Mouse (Mus musculus) monocyte, adult 2 months (primary cell): ENCODE data around the gene Nepn.
A peak's percentile ranks its signal among the peaks of the same experiment; 100 is the strongest.
"Not testable (repeated sequence)": the region's sequence is repeated elsewhere in the genome, so short reads cannot be mapped to it uniquely, and the experiment has no call there.

ENCODE experiments used
- DNase-seq, 2 experiments: peaks; one replicate each; pipeline ENCODE4 v3.0.0; 2022; ENCODE audit warnings: low spot score in 2 of 2, low read depth in 1 of 2

Gene Nepn

DNA sequence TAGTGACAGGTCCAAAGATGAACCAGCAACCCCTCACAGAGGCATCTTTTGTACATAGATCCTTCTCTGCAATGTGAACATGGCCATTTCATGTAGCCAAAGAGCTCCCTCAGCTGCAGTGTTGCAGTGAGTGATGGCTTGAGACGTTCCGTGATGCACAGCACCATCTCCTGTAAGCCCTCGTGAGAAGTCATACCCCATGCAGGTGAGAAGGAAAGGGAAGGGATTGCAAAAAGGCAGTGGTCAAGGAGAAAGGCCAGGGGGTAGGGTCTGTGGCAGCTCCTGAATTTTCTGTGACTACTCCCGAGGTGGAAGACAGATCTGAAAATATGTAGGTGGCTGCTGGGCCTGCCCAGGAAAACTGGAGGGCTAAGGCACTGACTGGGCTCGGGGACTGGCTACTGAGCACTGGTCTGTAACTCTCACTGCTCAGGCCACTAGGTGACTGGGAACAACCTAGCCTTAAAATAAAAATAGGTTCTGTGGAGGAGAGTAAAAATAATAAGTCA is at the start of gene Nepn:
Nepn (plus strand) TSS at position 51 of the 509 bp plus-strand sequence.
- DNase-seq: no peak

DNA sequence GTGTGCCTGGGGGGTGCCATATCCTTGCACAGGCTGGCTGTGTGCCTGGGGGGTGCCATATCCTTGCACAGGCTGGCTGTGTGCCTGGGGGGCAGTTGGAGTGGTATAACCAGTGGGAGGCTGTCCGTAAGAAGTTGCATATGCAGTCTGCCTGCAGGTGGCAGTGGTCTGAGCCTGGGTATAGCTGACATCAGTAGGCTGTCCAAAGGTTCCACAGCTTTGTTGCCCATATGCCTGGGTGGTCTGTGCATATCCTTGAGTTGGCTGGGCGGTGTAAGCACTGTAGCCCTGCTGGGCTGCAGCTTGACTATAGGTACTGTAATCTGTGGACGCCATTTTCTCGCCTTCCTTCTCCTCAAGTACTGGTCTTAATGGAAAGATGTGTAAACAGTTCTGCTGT is 45.4 kb upstream of the Nepn start:
- DNase-seq: not testable (repeated sequence)

DNA sequence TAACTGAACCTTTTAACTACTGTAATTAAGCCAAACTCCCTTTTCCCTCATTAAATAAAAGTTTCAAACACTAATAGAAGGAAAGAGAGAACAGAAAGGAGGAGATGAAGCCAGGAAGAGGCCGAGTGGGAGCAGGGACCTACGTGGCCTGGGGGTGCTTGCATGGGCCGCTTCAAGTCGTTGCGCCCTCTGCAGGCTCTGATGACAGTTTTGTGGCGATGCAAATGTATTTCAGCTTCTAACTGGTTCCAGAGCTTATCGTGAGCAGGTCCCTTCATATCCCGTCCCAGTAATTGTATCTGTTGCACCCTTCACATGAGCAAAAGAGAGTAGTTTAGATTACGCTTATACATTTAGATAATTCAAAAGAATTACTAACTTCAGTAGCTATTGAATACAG is 35.6 kb upstream of the Nepn start:
- no peak for DNase-seq

DNA sequence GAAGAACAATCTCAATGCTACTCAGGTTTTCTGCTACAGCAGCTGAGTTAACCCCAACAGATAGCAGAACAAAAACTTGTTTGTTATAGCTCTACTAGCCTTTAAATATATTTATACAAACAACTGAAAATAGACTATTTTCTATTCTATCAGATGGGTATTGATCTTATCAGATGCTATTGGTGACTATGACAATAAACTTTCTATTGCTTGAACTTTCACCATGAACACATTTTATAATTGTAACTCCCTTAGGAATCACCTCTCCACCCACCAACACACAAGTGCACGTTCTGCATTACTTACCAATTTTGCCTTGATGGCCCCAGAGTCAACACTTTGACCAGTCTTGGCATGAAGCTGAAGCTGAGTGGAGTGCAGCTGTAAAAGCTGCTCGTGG is 30.3 kb upstream of the Nepn start, which contains the start of gene Gm26741:
Gm26741 (plus strand) TSS at position 301 of the 400 bp plus-strand sequence.
- DNase-seq: no peak

DNA sequence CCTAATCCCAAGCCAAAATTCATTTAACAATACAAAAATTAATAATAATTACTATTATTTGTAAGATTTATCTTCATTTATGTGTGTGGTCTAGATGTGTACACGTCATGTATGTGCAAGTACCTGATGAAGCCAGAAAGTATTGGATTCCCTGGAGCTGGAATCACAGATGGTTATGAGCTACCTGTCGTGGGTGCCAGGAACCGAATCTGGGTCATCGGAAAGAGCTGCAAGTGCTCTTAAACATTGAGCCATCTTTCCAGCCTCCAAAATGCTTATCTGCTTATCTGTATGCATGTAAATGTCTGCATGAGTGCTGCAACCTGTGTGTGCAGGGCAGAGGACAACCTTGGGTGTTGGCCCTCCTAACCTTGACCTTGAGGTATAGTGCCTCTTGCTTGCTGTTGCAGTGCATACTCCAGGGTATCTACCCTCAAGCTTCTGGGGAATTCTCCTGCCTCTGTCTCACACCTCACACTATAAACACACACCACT is 28.5 kb upstream of the Nepn start:
- no peak for DNase-seq

DNA sequence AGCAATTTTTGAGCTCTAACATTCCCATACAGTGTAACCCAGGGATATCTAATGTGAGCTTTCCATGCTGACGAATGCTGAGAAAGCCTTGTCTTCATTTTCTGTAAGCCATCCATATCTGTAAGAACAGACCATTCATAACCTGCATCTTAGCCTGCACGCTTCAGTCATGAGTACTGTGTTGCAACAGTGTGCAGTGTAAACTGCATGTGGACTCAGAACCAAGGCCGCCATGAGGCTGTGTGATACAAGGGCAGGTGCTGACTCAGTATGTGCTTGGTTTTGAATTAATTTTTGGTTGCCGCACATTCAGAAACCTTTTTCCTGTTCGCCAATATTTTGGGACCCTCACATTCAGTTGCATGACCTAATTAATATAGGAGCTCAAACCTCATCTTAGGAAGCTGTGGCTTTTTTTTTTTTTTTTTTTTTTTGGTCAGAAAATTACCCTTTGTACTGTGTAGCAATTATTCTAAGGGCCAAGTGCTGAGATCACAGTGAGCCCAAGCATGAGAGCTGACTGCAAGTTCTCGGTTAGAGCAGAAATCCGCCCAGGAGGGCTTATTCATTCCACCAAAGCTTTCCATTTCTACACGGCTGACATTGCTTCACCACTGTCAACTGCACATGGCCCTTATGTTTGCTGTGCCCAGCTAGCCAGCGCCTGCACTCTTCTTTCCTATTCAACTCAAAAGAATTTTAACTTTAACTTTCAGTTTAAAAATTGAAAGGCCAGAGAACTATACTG is 27.7 kb upstream of the Nepn start:
- DNase-seq: no peak

DNA sequence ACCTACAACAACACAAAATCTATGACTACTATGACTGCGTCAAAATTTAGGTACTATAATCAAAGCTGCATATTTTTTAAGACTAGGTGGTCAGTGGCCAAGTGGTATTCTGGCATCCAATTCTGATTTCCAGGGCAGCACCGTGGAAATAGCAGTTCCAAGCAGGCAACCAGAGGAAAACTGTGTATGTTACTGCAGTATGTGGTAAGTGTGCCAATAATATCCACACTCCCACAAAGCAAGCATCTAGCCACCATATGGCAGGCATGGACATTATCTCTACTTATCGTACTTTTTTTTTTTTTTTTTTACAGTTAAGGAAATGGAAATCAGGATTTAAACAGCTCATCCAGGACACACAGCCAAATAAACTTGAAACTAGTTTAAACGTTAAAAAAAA is 20.4 kb upstream of the Nepn start:
- no peak for DNase-seq

DNA sequence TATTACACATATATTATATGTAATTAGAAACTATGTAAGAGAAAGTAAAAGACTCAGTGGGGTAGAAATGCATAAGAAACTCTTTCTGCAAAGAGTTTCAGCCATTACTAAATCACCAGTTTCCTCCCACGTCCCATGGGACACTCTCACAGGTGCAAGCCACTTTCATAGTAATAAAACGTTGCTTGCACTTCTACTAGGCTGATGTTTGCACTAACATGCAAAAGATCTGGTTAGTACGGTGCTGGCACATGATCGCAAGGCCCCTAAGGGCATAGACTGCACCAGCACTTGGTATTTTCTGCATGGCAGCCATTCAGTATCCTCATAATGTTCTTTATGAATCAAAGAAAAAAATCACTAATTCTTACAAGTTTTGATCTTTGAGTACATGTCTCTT is 14.9 kb upstream of the Nepn start:
- DNase-seq: no peak

DNA sequence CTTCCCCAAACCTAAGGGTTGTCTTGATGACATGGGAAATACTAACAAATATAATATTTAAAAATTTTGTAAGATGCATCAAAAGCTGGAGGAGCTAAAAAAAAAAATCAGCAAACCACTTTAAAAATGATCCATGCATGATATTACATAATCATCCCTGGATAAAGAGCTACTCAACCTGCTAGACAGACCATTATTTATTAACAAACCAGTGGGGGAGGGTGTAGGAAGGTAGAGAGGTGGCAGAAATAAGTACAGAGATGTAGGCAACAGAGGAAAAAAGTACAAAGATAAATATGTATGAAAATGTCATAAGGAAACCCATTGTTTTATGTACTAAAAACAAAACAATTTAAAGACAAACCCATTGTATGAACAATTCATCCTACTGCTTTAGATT is 14.1 kb upstream of the Nepn start:
- no peak for DNase-seq

DNA sequence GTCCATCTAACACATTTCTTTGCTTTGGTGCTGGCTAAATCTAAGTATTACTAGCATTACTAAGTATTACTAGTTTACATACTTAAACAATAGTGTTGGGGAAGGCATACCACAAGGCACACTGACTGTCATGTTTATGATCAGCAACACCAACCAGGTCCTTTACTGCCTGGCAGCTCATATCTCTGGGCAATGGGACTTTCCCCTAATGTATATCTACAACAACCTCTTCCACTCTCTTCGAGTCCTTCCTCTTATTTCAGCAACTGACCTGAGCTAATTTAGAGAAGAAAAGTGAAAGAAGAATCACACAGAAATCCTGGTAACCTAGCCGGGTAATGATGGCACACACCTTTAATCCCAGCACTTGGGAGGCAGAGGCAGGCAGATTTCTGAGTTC is 12.3 kb upstream of the Nepn start:
- DNase-seq: no peak

DNA sequence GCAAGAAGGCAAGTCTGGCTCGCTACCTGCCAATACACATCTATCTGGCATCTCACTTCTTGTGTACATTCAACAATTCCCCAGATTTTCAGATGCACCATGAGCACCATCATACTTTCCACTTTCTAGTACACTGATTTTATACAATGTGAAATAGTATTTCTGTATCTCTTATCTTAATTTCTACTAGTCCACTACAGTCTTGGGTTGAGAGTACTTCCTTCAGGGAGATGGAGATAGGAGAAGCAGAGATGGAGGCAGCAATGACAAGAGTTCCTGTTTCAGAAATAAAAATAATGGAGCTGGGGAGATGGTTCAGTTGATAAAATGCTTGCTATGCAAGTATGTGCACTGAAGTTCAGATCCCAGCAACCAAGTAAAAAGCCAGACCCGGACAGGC is 11.0 kb upstream of the Nepn start:
- no peak for DNase-seq

DNA sequence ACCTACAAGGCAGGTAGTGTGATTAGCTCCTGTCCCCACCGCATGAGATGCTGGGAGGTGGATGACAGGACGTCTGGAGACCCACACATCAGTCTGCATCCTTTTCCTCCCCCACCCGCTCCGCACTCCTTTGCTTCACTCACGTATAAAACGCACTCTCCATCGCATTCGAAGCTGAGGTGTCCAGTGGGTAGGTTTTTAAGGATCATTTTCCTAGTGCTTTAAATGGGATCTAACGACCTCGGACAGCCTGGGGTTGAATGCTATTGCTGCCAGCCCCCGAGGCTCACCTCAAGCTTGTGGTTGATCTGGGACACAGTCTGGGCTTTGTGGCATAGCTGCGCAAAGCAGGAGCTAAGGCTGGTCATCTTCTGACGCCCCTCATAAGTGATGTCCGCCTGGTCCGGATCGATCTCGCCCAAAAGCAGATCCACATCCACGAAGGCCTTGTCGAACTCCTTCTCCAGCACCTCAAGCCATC is 7.4 kb upstream of the Nepn start:
- DNase-seq: no peak

DNA sequence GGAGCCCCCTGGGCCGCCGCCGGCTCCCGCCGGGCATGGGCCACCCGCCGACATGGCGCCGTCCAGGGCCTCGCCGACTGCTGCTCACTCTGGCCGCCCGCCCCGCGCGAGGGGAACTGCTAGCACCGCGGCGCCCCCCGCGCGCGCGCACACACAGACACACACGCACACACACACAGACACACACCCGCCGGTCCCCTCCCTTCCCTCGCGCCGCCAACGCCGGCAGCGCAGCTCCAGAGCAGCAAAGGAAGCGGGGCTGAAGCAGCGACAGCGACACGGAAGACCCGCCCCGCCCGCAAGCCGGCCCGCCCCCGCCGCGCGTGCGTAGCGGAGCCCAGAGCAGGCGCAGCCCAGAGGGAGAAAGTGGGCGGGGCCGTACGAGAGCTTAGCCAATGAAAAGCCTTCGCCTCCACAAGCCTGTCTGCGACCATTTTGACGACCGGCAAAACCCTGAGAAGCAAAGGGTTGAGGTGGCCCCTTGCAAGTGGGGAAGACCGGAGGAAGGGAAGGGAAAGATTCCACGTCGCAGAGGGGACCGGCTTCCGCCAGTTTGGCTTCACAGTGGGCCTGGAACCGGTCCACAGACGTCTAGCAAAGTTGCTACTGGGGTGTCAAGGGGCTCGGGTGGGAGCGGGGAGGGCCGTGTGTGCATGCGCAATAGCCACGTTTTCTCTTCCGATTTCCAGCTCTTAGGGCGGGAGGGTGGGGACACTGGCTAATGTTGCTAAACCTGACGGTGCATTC is 6.8 kb upstream of the Nepn start, which contains the start of gene Gopc:
Gopc (minus strand) TSS at position 280 of the 747 bp plus-strand sequence.
- peak; percentile 92 to 96 for DNase-seq

DNA sequence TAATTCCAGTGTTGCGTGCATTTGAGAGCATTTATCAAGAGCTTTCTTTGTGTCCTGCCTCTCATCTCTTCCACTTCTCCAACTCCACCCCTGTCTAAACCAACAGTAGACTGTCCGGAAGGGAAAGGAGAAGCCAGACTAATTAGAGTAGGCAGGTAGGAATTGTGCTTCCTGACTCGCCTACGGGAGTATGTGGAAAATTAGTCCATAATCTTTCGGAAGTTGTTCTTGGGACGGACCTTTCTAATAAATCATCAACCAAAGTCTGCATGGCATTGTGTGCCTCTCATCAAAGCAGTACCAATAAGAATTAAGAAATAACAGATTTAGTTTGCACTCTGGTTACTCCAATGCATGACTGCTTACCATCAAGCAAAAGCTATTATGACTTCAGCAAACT is 5.8 kb upstream of the Nepn start:
- no peak for DNase-seq

DNA sequence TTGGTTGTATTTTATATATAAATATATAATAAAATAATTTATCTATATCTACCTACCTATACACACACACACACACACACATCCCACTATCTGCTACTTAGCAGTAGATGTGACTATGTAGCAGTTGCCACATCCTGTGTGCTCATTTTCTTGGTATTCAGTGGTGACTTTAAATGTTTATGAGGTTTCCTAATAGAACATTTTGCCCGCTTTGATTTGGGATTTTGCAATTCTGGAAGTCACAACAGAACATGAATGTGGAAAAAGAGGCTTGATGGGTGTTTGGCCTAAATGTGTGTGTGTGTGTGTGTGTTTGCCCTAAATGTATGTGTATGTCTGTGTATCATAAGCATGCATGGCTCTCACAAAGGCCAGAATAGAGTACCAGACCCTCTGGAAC is 5.2 kb upstream of the Nepn start:
- no peak for DNase-seq

DNA sequence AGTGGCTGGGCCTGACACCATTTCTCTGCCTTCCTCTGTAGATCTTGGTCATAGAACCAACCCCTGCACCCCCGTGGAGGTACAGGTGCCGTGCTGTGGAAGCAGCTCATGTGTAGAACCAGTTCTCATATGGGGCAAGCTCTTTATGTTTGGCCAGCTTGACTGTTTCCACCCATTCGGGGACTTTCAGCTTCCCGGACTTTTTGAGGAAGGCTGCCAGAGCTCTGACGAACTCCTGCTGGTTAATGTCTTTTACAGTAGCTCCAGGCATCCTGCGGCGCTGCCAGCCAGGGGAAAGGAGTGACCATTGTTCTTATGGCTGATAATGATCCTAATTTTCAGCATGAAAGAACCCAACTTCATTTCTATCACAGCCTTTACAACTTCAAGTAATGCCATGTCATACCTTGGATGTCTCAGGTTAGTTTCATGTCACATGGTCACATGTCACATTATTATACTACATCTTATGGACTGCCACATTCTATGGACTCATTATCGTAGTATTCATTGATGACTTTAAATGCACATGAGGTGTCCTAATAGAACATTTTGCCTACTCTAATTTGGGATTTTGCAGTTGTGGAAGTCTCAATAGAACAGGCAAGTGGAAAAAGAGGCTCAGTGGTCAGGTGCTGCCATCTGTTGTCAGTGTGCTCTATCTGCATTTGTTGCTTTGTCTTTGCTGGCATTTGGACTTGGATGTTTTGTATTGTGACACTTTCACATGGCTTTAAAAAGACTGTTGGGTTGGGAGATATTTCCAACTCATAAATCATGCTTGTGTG is 3.8 kb upstream of the Nepn start:
- no peak for DNase-seq

DNA sequence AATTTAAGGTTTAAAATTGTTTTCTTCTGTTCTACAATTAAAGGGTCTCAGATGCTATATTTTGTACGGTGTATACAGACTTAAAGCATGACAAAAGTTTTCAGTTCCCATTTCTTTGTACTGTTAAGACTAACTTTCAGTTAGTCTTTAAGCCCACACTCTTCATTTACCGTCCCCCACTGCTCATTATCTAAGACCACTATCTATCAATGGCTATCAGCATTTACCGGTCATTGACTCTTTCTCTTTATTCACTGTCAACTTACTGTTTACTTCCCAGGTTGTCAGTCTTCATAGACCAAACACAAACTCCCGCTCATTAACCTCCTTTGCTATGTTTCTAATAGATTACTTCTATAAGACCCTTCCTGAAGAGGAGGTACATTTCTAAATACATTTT is 1.6 kb upstream of the Nepn start:
- no peak for DNase-seq

DNA sequence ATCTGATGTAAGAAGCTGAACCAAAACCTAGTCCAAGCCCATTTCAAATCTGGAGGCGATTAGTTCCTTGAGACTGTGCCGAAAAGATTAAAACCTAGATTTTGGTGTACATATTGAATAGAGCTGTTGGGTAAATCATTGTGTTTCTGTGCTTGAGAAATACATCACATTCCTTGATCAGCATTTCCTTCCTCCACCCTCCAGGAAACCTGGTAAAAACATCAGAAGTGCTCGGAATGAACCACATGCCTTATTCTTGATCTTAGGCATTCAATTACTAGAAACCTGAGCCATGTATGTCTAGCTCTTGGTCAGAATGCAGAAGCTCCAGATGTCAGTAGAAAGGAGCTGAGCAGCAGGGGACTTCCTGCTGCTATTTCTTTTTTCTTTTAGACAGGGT is 666 bp downstream of the Nepn start:
- DNase-seq: no peak

DNA sequence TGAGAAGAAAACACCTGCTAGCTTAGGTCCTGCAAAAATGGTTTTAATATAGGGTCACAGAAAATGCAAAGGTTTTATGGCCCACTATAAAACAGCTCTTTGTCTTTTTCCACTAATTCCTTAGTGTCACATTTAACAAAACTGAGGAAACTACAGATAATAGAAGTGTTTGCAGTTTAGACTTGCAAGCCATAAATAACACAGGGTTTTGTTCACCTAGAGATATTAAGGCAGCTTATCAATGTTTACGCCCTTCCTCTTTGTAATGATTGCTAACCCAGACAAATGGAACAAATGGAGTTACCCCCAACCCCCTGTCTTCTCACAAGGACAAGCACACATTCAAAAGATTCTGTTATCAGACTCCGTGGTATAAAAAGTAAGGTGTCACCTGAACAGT is 2.4 kb downstream of the Nepn start:
- DNase-seq: no peak

DNA sequence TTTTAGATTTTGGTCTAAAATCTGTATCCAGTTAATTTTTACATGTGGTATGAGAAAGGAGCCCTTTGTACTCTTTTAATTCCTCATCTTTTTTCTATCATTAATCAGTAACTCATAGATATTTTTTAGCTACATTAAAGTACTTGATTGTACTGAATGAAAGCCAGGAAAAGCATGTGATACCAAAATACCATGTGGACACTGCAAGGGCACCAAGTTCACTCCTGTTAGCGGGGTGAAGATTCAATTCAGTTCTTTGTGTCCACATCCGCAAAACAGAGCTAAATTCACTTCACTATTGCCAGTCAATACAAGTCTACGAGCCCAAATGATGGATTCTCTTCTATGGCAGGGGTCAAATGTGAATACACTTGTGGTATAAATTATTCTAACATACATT is 7.9 kb downstream of the Nepn start:
- no peak for DNase-seq

DNA sequence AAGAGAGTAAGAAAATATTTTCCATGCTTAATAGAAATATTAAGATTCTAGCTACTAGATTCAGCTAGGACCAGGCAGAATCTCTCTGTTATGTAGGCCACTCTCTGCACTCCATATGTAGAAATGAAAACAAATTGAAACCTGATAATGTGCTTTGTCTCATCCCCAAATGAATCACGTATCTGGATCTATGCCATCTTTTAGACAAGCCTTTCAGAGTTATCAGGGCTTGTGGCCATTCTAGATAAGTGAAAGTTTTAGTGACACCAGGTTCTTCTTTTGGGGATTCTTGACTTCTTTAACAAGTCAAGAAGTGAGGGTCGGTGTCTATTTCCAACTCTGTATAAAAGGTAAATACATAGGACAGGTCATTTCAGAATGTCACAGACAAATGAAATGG is 9.9 kb downstream of the Nepn start:
- no peak for DNase-seq
